Mouse (Mus musculus) limb, embryonic 11.5 days (tissue): ENCODE measurements around the gene Rbm33. TPM values are rescaled to one million over a fixed set of nuclear protein-coding genes. Genes with fewer than 3 reads are reported as not detected.

ENCODE experiments used
- polyA plus RNA-seq: library from polyadenylated mRNA; unstranded; fragments of >200 nt; fragmentation: Nextera tagmentation; extraction: Ambion mirVana; gene quantifications from 2 replicates; pipeline ENCODE4 v1.2.1, GENCODE M21; 2014

Gene Rbm33
- polyA plus RNA-seq, 1 experiment from 2014 or later: 18.5 TPM

Other genes with a start within 250 kb of the Rbm33 start
- 78.8 and 80.8 TPM in 2 replicates for gene Insig1, start 245.8 kb upstream of the Rbm33 start, polyA plus RNA-seq
- not detected in 2 replicates for gene En2, start 151.4 kb upstream of the Rbm33 start, polyA plus RNA-seq
- gene Cnpy1, start 71.3 kb upstream of the Rbm33 start, polyA plus RNA-seq: 0.14 TPM in 1 of 2 replicates, not detected in the other
- 1.2 and 1.3 TPM in 2 replicates for gene Shh, start 150.1 kb downstream of the Rbm33 start, polyA plus RNA-seq